Mouse (Mus musculus) liver, embryonic 14.5 days (tissue): ENCODE measurements around the gene Lrrc61.

Experiments
- CTCF ChIP-seq: IDR thresholded peaks from 2 replicates; pipeline ENCODE4 v1.5.1; 2016; ENCODE audit warnings: antibody characterized with exemption, low read depth, control low read depth
- EP300 ChIP-seq: IDR thresholded peaks from 2 replicates; pipeline ENCODE4 v1.6.1; 2016; ENCODE audit warnings: antibody characterized with exemption, low read depth

- TF ChIP-seq CTCF = no peak
- TF ChIP-seq EP300 = no peak
Observed at GRCm38 (mm10) chr6:48553819-48554218, 777 bp upstream of the Lrrc61 start.
